Comparison of ENCODE assay signal across 9 mouse cellular contexts in genomic region chr11:72411945-72412344, GRCm38 (mm10). TPM values are rescaled to one million over a fixed set of nuclear protein-coding genes. Genes with fewer than 3 reads are reported as not detected.
A peak's percentile ranks its signal among the peaks of the same experiment; 100 is the strongest.
DNase-seq lines count a peak whose midpoint lies in the region; ATAC-seq and TF ChIP-seq lines count a peak whose summit lies in the region.
"Had no signal": no experiment of that assay in that cellular context is flagged by ENCODE, and none has a peak within 500 bp of the region (broad histone marks: within the 10 kb centered on the region; RNA-seq: fewer than 3 reads in every experiment).

No protein-coding gene starts in this region.

- TF ChIP-seq EP300 in stomach, postnatal 0 days (optimal IDR thresholded peaks at IDR 0.05): no peak

- DNase-seq in heart, embryonic 10.5 days (ENCODE audit: low spot score): no peak
- no peak for DNase-seq in heart, adult 18-20 months
- no peak for DNase-seq in neural tube, embryonic 11.5 days (ENCODE audit: low spot score)
- DNase-seq in neural tube, embryonic 10.5 days (ENCODE audit: extremely low spot score, low spot score): no peak
- no peak for DNase-seq in liver, embryonic 13.5 days
- peak; percentile 54 for DNase-seq in stomach, postnatal 0 days (ENCODE audit: low spot score)
- no peak for DNase-seq in retina, embryonic 14.5 days (ENCODE audit: low spot score)

- peak overlapping the region; percentile 96 for H3K4me3 ChIP-seq in heart, embryonic 10.5 days
- H3K4me3 ChIP-seq in neural tube, embryonic 11.5 days (ENCODE audit: low read depth, low read length): peak overlapping the region; percentile 59
- H3K4me3 ChIP-seq in liver, embryonic 13.5 days (replicated peaks): peak overlapping the region; percentile 66
- H3K4me3 ChIP-seq in stomach, postnatal 0 days (ENCODE audit: low read depth, low read length): peak overlapping the region; percentile 60

- ATAC-seq in neural tube, embryonic 11.5 days (ENCODE audit: insufficient read depth, low FRiP score, low TSS enrichment): peak; percentile 11; the same call in 1 of the 2 replicates
- no peak for ATAC-seq in liver, embryonic 13.5 days (ENCODE audit: low read depth)
- ATAC-seq in stomach, postnatal 0 days (ENCODE audit: low FRiP score, low TSS enrichment): peak; percentile 48
- no peak for ATAC-seq in activated CD4-positive, CD25-positive, alpha-beta regulatory T cell, adult 4 months

- H3K4me2 ChIP-seq in neural tube, embryonic 11.5 days (ENCODE audit: low read depth): peak overlapping the region; percentile 99
- peak overlapping the region; percentile 95 for H3K4me2 ChIP-seq in liver, embryonic 13.5 days
- peak overlapping the region; percentile 97 for H3K4me2 ChIP-seq in stomach, postnatal 0 days (replicated peaks; ENCODE audit: low read depth)

- H3K4me1 ChIP-seq in heart, embryonic 10.5 days: peaks cover 95% of the 10 kb centered on the region
- peaks cover 8% of the 10 kb centered on the region for H3K4me1 ChIP-seq in neural tube, embryonic 11.5 days (ENCODE audit: control insufficient read depth, insufficient read depth, low read length)
- H3K4me1 ChIP-seq in liver, embryonic 13.5 days (replicated peaks): peaks cover 71% of the 10 kb centered on the region
- peaks cover 3% of the 10 kb centered on the region for H3K4me1 ChIP-seq in stomach, postnatal 0 days (replicated peaks; ENCODE audit: control insufficient read depth, insufficient read depth)

- no peaks in the 10 kb centered on the region for H3K27me3 ChIP-seq in heart, embryonic 10.5 days (ENCODE audit: insufficient read depth, poor library complexity, severe bottlenecking)
- H3K27me3 ChIP-seq in neural tube, embryonic 11.5 days (ENCODE audit: control insufficient read depth, insufficient read depth, low read length): 0 out of 2 replicates have a peak, but pooled peaks cover 2% of the 10 kb centered on the region
- H3K27me3 ChIP-seq in liver, embryonic 13.5 days: peaks cover 46% of the 10 kb centered on the region
- no peaks in the 10 kb centered on the region for H3K27me3 ChIP-seq in stomach, postnatal 0 days (ENCODE audit: control insufficient read depth, insufficient read depth, low read length)

- no peaks in the 10 kb centered on the region for H3K9me3 ChIP-seq in heart, embryonic 10.5 days
- H3K9me3 ChIP-seq in neural tube, embryonic 11.5 days (ENCODE audit: control insufficient read depth, low read length): no peaks in the 10 kb centered on the region
- H3K9me3 ChIP-seq in liver, embryonic 13.5 days (replicated peaks): no peaks in the 10 kb centered on the region
- H3K9me3 ChIP-seq in stomach, postnatal 0 days (ENCODE audit: control insufficient read depth, low read length): no peaks in the 10 kb centered on the region

- H3K9ac ChIP-seq in neural tube, embryonic 11.5 days (ENCODE audit: low read length): no peak overlapping the region
- H3K9ac ChIP-seq in liver, embryonic 13.5 days: no peak overlapping the region
- H3K9ac ChIP-seq in stomach, postnatal 0 days (ENCODE audit: low read length): no peak overlapping the region; the same call in 1 of the 2 replicates

- H3K36me3 ChIP-seq in heart, embryonic 10.5 days: no peaks in the 10 kb centered on the region
- H3K36me3 ChIP-seq in neural tube, embryonic 11.5 days (ENCODE audit: control insufficient read depth, insufficient read depth, low read length): no peaks in the 10 kb centered on the region
- H3K36me3 ChIP-seq in liver, embryonic 13.5 days: no peaks in the 10 kb centered on the region
- H3K36me3 ChIP-seq in stomach, postnatal 0 days (ENCODE audit: control insufficient read depth, insufficient read depth, low read length): no peaks in the 10 kb centered on the region

- no peak for TF ChIP-seq CTCF in stomach, postnatal 0 days (IDR thresholded peaks at IDR 0.05; ENCODE audit: low read depth)

- 30% methylated on average over 9 of the region's 9 CpGs for WGBS in heart, embryonic 10.5 days
- 32% methylated on average over 9 of the region's 9 CpGs for WGBS in neural tube, embryonic 11.5 days
- whole genome bisulfite sequencing in liver, embryonic 13.5 days (ENCODE audit: insufficient replicate concordance): 38% methylated on average over 9 of the region's 9 CpGs
- WGBS in stomach, postnatal 0 days: 24% methylated on average over 9 of the region's 9 CpGs

- H3K27ac ChIP-seq in heart, embryonic 10.5 days: peak overlapping the region; percentile 93
- H3K27ac ChIP-seq in neural tube, embryonic 11.5 days (ENCODE audit: low read depth, low read length): no peak overlapping the region
- H3K27ac ChIP-seq in liver, embryonic 13.5 days: no peak overlapping the region
- H3K27ac ChIP-seq in stomach, postnatal 0 days (replicated peaks): peak overlapping the region; percentile 67; the same call in 1 of the 2 replicates

RNA-seq across cellular contexts. Expression of gene Smtnl2, which starts 0.4 kb away (rescaled TPM):
- polyA plus RNA-seq in heart, embryonic 10.5 days (2016; fragmentation: Nextera tagmentation; extraction: Ambion mirVana): 148 and 184 TPM in 2 replicates
- total RNA-seq in heart, adult 18-20 months (2021): 10 to 100 TPM in 1 of 2 experiments, 1 to 10 TPM in 1; 9.4 to 11.3 TPM
- 12.6 and 13.2 TPM in 2 replicates for polyA plus RNA-seq in neural tube, embryonic 11.5 days (2014; fragmentation: Nextera tagmentation; extraction: Ambion mirVana)
- 5.4 and 5.5 TPM in 2 replicates for polyA plus RNA-seq in liver, embryonic 13.5 days (2015; fragmentation: Nextera tagmentation; extraction: Ambion mirVana)
- 25.8 and 26.9 TPM in 2 replicates for polyA plus RNA-seq in stomach, postnatal 0 days (2015; fragmentation: Nextera tagmentation; extraction: Ambion mirVana)
- not detected for polyA plus RNA-seq in activated CD4-positive, CD25-positive, alpha-beta regulatory T cell, adult 4 months (2017; shearing (Covaris generic))

RNA-seq across cellular contexts. Expression of gene Ggt6, which starts 23.4 kb away (rescaled TPM):
- not detected in 2 replicates for polyA plus RNA-seq in heart, embryonic 10.5 days (2016; fragmentation: Nextera tagmentation; extraction: Ambion mirVana)
- total RNA-seq in heart, adult 18-20 months (2021): not detected
- polyA plus RNA-seq in neural tube, embryonic 11.5 days (2014; fragmentation: Nextera tagmentation; extraction: Ambion mirVana): not detected in 2 replicates
- polyA plus RNA-seq in liver, embryonic 13.5 days (2015; fragmentation: Nextera tagmentation; extraction: Ambion mirVana): not detected in 2 replicates
- 12.9 and 13.0 TPM in 2 replicates for polyA plus RNA-seq in stomach, postnatal 0 days (2015; fragmentation: Nextera tagmentation; extraction: Ambion mirVana)
- not detected for polyA plus RNA-seq in activated CD4-positive, CD25-positive, alpha-beta regulatory T cell, adult 4 months (2017; shearing (Covaris generic))
- total RNA-seq: layer of hippocampus, postnatal 10 days had no signal

RNA-seq across cellular contexts. Expression of gene Mybbp1a, which starts 29.2 kb away (rescaled TPM):
- 133 and 186 TPM in 2 replicates for polyA plus RNA-seq in heart, embryonic 10.5 days (2016; fragmentation: Nextera tagmentation; extraction: Ambion mirVana)
- 10 to 100 TPM; 43.1 to 47.5 TPM for total RNA-seq in heart, adult 18-20 months (2021)
- polyA plus RNA-seq in neural tube, embryonic 11.5 days (2014; fragmentation: Nextera tagmentation; extraction: Ambion mirVana): 145 and 146 TPM in 2 replicates
- polyA plus RNA-seq in liver, embryonic 13.5 days (2015; fragmentation: Nextera tagmentation; extraction: Ambion mirVana): 129 and 138 TPM in 2 replicates
- 52.2 and 57.6 TPM in 2 replicates for polyA plus RNA-seq in stomach, postnatal 0 days (2015; fragmentation: Nextera tagmentation; extraction: Ambion mirVana)
- 10 to 100 TPM; 55.5 to 77.9 TPM for polyA plus RNA-seq in activated CD4-positive, CD25-positive, alpha-beta regulatory T cell, adult 4 months (2017; shearing (Covaris generic))

RNA-seq across cellular contexts. Expression of gene Tekt1, which starts 49.7 kb away (rescaled TPM):
- 0.39 and 2.0 TPM in 2 replicates for polyA plus RNA-seq in heart, embryonic 10.5 days (2016; fragmentation: Nextera tagmentation; extraction: Ambion mirVana)
- under 1 TPM in 1 of 2 experiments, not detected in 1; 0.75 TPM for total RNA-seq in heart, adult 18-20 months (2021)
- 4.2 and 4.3 TPM in 2 replicates for polyA plus RNA-seq in neural tube, embryonic 11.5 days (2014; fragmentation: Nextera tagmentation; extraction: Ambion mirVana)
- polyA plus RNA-seq in liver, embryonic 13.5 days (2015; fragmentation: Nextera tagmentation; extraction: Ambion mirVana): not detected in 2 replicates
- 0.13 TPM in 1 of 2 replicates, not detected in the other for polyA plus RNA-seq in stomach, postnatal 0 days (2015; fragmentation: Nextera tagmentation; extraction: Ambion mirVana)
- polyA plus RNA-seq in activated CD4-positive, CD25-positive, alpha-beta regulatory T cell, adult 4 months (2017; shearing (Covaris generic)): not detected

Comparison
In these comparisons a context has a peak if more than half of its experiments do, and no peak if none do; other contexts are left out.
1. H3K27ac ChIP-seq: peak in heart, embryonic 10.5 days (single experiment) and stomach, postnatal 0 days (single experiment); none in neural tube, embryonic 11.5 days (single experiment) and liver, embryonic 13.5 days (single experiment).
2. ATAC-seq: peak in neural tube, embryonic 11.5 days (single experiment) and stomach, postnatal 0 days (single experiment); none in liver, embryonic 13.5 days (single experiment) and activated CD4-positive, CD25-positive, alpha-beta regulatory T cell, adult 4 months (single experiment).
3. RNA of gene Ggt6, which starts 23.4 kb away (polyA plus RNA-seq): 12.9 to 13.0 TPM in stomach, postnatal 0 days; not detected in activated CD4-positive, CD25-positive, alpha-beta regulatory T cell, adult 4 months, not detected in liver, embryonic 13.5 days, not detected in heart, embryonic 10.5 days and not detected in neural tube, embryonic 11.5 days; every median in the first group is over 10 times any median in the second.
4. Peak in every context shown above with its lines, with median percentiles within 50 percentile points of each other: H3K4me3 ChIP-seq and H3K4me2 ChIP-seq.